Mouse (Mus musculus) heart, adult 2 months (tissue): Measurements from ENCODE around the gene Csf3r. TPM values are rescaled to one million over a fixed set of nuclear protein-coding genes. Genes with fewer than 3 reads are reported as not detected.

ENCODE experiments used
- DNase-seq, 2 experiments: peaks; one replicate each; pipeline ENCODE4 v3.0.0; 2021
- H3K27ac ChIP-seq: fragments of 200-600 bp; 2 replicates; pipeline ENCODE4 v1.8.1; 2022
- H3K27me3 ChIP-seq: fragments of 200-500 bp; 2 replicates; pipeline ENCODE4 v1.6.1; 2012; ENCODE audit warnings: mild to moderate bottlenecking, low read length, inconsistent platforms, mixed read lengths; ENCODE audit not compliant: control insufficient read depth, insufficient read depth
- H3K36me3 ChIP-seq: fragments of 200-500 bp; 2 replicates; pipeline ENCODE4 v1.6.1; 2012; ENCODE audit warnings: low read length, inconsistent platforms; ENCODE audit not compliant: control insufficient read depth, insufficient read depth
- H3K4me1 ChIP-seq: fragments of 200-500 bp; 2 replicates; pipeline ENCODE4 v1.6.1; 2011; ENCODE audit warnings: low read length; ENCODE audit not compliant: control insufficient read depth, insufficient read depth
- H3K4me3 ChIP-seq: fragments of 200-600 bp; 2 replicates; pipeline ENCODE4 v1.8.1; 2022
- H3K79me2 ChIP-seq: fragments of 200-500 bp; replicated peaks from 2 replicates; pipeline ENCODE4 v1.6.1; 2012; ENCODE audit warnings: mild to moderate bottlenecking, inconsistent platforms, low read length, moderate library complexity, mixed read lengths; ENCODE audit not compliant: control insufficient read depth, insufficient read depth
- H3K9ac ChIP-seq: fragments of 200-500 bp; 2 replicates; pipeline ENCODE4 v1.6.1; 2012; ENCODE audit warnings: low read depth, mild to moderate bottlenecking, control low read depth, inconsistent platforms, low read length, mixed read lengths
- CTCF ChIP-seq: fragments of 200-600 bp; IDR thresholded peaks from 2 replicates; pipeline ENCODE4 v1.8.1; 2022; ENCODE audit warnings: antibody characterized with exemption, mild to moderate bottlenecking, moderate library complexity
- EP300 ChIP-seq: fragments of 200-500 bp; IDR thresholded peaks from 2 replicates; pipeline ENCODE4 v1.6.1; 2011; ENCODE audit warnings: low read depth, low read length, control low read depth; ENCODE audit not compliant: insufficient read depth
- POLR2A ChIP-seq: fragments of 200-500 bp; IDR thresholded peaks from 2 replicates; pipeline ENCODE4 v1.6.1; 2011; ENCODE audit warnings: mild to moderate bottlenecking, low read depth, low read length, control low read depth; ENCODE audit not compliant: insufficient read depth
- WGBS: fragments of 180-500 bp; shearing (Covaris S2); methylation state at CpG from one replicate; pipeline ENCODE4 v1.1.7; 2018; 5-methylcytosine and 5-hydroxymethylcytosine counted together
- intact Hi-C: fragments of 180-260 bp; cut with DNase I; formaldehyde crosslinking; loops from one replicate; pipeline ENCODE4 v1.15.1; 2025
- polyA plus RNA-seq: library from polyadenylated mRNA; depleted of rRNA; stranded (reverse); fragments of >200 nt; gene quantifications from 2 replicates; pipeline ENCODE4 v1.2.3, GENCODE M21; 2012
- total RNA-seq, 2 experiments: library from RNA; stranded (reverse); gene quantifications; 2 replicates each; pipeline ENCODE4 v1.2.3; 2021

Gene Csf3r
- total and polyA plus RNA-seq, 3 experiments = 1.6 to 9.0 (median 1.8) TPM

DNA sequence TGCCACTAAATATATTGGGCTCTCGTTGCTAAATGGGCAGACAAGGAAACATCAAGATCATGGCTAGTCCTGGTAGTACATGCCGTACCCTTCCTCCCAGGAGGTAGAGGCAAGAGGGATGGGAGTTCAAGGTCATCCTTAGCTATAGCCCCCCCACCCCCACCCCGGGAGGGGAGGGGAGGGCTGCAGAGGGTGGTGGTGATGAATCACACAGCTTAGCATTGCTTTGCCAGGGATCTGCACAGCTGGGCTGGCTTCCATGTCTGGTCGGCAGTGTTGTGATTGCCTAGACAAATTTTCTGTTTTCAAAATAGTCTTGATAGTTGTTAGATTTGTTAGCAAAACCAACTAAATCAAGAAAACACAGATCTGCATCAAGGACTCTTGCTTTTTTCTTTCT, 54.9 kb downstream of the Csf3r start:
- Histone ChIP-seq H3K36me3 (no peaks in the 10 kb centered on the region), H3K27ac (no peak overlapping the region), H3K79me2 (no peaks in the 10 kb centered on the region), H3K4me1 (no peaks in the 10 kb centered on the region), H3K27me3 (no peaks in the 10 kb centered on the region), H3K4me3 (no peak overlapping the region), H3K9ac (no peak overlapping the region)
- TF ChIP-seq CTCF = no peak
- 71% methylated on average over 4 of the region's 4 CpGs for WGBS
- intact Hi-C loops = no loop called here
- DNase-seq = no peak

DNA sequence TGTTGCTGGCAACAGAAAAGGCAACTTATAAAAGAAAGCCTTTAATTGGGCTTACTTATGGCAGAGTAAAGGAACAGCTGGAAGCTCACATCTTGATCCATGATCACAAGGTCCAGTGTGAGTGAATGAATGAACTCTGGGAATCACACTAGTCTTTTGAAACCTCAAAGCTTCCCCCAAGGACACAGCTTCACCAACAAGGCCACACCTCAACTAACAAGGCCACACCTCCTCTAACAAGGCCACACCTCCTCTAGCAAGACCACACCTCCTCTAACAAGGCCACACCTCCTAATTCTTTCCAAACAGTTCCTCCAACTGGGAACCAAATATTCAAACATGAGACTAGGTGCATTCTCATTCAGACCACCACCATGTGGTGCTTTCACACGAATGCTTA, 57.3 kb downstream of the Csf3r start:
- intact Hi-C loops = no loop called here
- H3K9ac ChIP-seq = no peak overlapping the region
- no peak for DNase-seq
- H3K27ac ChIP-seq = no peak overlapping the region
- no peaks in the 10 kb centered on the region; the same call in 1 of the 2 replicates for H3K4me1 ChIP-seq
- H3K4me3 ChIP-seq = no peak overlapping the region
- H3K36me3 ChIP-seq = no peaks in the 10 kb centered on the region
- no peak for TF ChIP-seq CTCF
- TF ChIP-seq POLR2A = no peak
- no peak for TF ChIP-seq EP300
- H3K27me3 ChIP-seq = no peaks in the 10 kb centered on the region
- H3K79me2 ChIP-seq = no peaks in the 10 kb centered on the region
- WGBS = 88% methylated on average over 1 of the region's 1 CpGs

DNA sequence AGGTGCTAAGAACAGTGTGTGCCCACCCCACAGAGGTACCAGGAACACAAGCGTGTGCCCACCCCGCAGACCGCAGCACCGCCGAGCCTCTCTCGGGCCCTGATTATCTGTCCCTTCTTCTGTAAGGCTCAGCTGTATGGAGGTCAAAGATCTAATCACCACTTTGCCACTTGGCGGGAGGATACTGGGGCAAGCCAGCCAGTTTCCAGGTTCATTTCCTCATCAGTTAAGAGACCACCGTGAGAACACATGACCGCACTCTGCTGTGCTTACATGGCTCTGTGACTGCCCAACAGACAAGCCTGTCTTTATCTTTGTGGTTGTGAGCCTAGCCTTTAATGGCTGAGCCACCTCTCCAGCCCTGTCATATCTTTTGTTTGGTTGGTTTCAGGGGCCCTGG, 58.7 kb downstream of the Csf3r start:
- H3K4me3 ChIP-seq = no peak overlapping the region
- H3K36me3 ChIP-seq = no peaks in the 10 kb centered on the region
- intact Hi-C loops = no loop called here
- TF ChIP-seq CTCF (no peak), POLR2A (no peak), EP300 (no peak)
- no peaks in the 10 kb centered on the region; the same call in 1 of the 2 replicates for H3K4me1 ChIP-seq
- no peaks in the 10 kb centered on the region for H3K27me3 ChIP-seq
- H3K27ac ChIP-seq = no peak overlapping the region
- DNase-seq = no peak
- H3K9ac ChIP-seq = no peak overlapping the region
- 80% methylated on average over 9 of the region's 9 CpGs for WGBS
- H3K79me2 ChIP-seq = no peaks in the 10 kb centered on the region

DNA sequence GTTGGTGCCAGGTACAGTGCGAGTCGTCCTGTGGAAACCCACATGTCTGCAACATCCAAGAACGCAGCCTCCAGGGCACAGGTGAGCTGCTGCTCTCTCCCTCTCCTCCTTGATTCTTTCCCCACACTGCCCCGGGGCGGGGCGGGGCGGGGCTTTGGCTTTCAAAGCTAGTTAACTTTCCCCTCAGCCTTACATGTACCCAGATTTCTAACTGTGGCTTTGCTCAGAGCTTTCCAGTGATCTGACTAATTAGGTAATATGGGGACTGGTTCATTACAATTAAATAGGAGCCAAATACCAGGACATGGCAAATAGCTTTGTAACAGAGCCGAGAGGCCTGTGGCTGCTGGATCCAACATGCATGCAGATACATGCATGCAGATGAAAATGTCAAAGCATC, 60.0 kb downstream of the Csf3r start:
- intact Hi-C loops = no loop called here
- Histone ChIP-seq H3K4me3 (no peak overlapping the region), H3K9ac (no peak overlapping the region), H3K27ac (no peak overlapping the region), H3K27me3 (no peaks in the 10 kb centered on the region), H3K79me2 (no peaks in the 10 kb centered on the region), H3K36me3 (no peaks in the 10 kb centered on the region), H3K4me1 (no peaks in the 10 kb centered on the region; the same call in 1 of the 2 replicates)
- WGBS = 85% methylated on average over 8 of the region's 8 CpGs
- no peak for DNase-seq
- no peak for TF ChIP-seq POLR2A
- no peak for TF ChIP-seq CTCF
- no peak for TF ChIP-seq EP300

DNA sequence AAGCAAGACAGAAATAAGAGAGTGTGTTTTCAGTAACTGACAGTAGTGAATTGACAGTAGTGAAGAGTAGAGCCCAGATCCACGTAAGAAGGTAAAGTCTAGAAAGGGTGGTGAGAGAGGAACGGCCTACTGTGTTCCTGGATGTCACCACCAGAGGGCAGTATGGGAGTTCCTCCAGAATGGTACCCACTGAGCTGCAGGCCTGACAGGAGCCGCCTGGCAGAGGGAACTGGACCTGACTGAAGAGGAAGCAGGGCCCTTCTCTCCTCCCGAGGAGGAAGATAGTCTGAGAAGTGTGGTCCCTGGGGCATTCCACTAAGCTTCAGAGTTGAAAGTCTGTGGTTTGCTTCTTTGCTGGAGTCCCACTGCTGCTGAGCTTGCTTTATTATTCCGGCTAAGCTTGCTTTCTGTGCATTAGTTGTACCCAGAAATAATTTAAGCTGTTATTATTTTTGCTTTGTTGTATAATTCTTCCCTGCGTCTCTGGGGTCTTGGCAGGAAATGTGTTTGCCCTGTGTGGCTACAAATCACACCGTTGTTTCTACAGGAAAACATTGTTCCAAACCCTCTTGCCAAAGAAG, 61.7 kb downstream of the Csf3r start:
- no peaks in the 10 kb centered on the region for H3K36me3 ChIP-seq
- H3K4me3 ChIP-seq = no peak overlapping the region
- no peaks in the 10 kb centered on the region for H3K79me2 ChIP-seq
- WGBS = 15% methylated on average over 7 of the region's 7 CpGs
- no peaks in the 10 kb centered on the region for H3K27me3 ChIP-seq
- TF ChIP-seq CTCF (peak; percentile 93), POLR2A (no peak), EP300 (peak; percentile 93)
- no peaks in the 10 kb centered on the region; the same call in 1 of the 2 replicates for H3K4me1 ChIP-seq
- DNase-seq = peak; percentile 81 to 84
- intact Hi-C loops = loop anchor here (1.0 to 5.0 kb wide), 3 partner anchors 28 to 226 kb away; partner anchors contain the start of gene Trappc3
- no peak overlapping the region for H3K9ac ChIP-seq
- H3K27ac ChIP-seq = peak overlapping the region; percentile 66

DNA sequence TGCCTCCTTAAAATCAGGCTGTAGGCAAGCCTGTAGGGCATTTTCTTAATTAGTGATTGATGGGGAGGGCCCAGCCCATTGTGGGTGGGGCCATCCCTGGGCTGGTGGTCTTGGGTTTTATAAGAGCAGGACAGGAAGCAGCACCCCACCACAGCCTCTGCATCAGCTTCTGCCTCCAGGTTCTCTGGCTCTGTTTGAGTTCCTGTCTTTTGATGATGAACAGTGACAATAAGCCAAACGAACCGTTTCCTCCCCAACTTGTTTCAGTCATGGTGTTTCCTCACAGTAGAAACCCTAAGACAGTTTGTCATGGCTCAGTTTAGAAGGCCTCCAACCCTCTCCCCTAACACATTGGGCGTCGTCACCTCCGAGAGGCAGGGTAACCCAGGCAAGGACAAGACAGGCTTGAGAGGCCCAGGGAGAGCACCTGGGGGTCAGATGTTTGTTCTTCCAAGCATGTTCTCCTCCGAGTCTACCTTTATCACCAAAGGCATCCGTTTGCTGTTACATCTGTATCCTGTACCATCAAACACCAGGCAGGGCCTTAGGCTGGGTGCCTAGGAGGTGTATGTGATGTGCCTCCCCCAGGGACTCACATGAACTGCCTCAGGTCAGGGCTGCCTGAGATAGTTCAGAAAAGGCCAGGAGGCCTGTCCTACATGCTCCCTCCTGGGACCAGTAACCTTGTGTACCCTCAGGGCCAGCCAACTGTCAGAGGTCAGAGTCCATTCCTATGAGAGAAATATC, 65.9 kb downstream of the Csf3r start:
- TF ChIP-seq POLR2A (no peak), CTCF (no peak), EP300 (no peak)
- H3K79me2 ChIP-seq = no peaks in the 10 kb centered on the region
- H3K9ac ChIP-seq = no peak overlapping the region
- H3K27me3 ChIP-seq = no peaks in the 10 kb centered on the region
- no peaks in the 10 kb centered on the region; the same call in 1 of the 2 replicates for H3K4me1 ChIP-seq
- H3K4me3 ChIP-seq = no peak overlapping the region
- H3K36me3 ChIP-seq = no peaks in the 10 kb centered on the region
- no peak overlapping the region for H3K27ac ChIP-seq
- no peak for DNase-seq
- 65% methylated on average over 7 of the region's 7 CpGs for WGBS
- intact Hi-C loops = no loop called here
